Mouse (Mus musculus) MEL (cell line): ENCODE results near the gene Tmem220. TPM values are rescaled to one million over a fixed set of nuclear protein-coding genes. Genes with fewer than 3 reads are reported as not detected.

Experiments
- DNase-seq: peaks from one replicate; pipeline ENCODE4 v3.0.0; 2011; ENCODE audit warnings: low read depth, low spot score
- H3K27ac ChIP-seq: 2 replicates; pipeline ENCODE4 v1.5.1; 2012; ENCODE audit warnings: low read depth, mild to moderate bottlenecking, control low read depth, low read length, moderate library complexity; ENCODE audit not compliant: control insufficient read depth
- H3K27me3 ChIP-seq, 2 experiments: fragments of 150-350 bp in 1 of 2; sonication (generic) in 1 of 2; 2 replicates each; pipeline ENCODE4 v1.6.1; 2012; ENCODE audit warnings: low read length in 2 of 2, mild to moderate bottlenecking in 2 of 2, improper control_type of control experiment in 1 of 2, moderate library complexity in 1 of 2; ENCODE audit not compliant: insufficient read depth in 2 of 2, control insufficient read depth in 1 of 2
- H3K36me3 ChIP-seq, 2 experiments: 2 replicates each; pipeline ENCODE4 v1.6.1; 2012 to 2014; ENCODE audit warnings: low read length in 2 of 2, improper control_type of control experiment in 1 of 2, inconsistent platforms in 1 of 2, mild to moderate bottlenecking in 1 of 2; ENCODE audit not compliant: insufficient read depth in 2 of 2, control insufficient read depth in 1 of 2
- H3K4me1 ChIP-seq, 2 experiments: fragments of 150-350 bp in 1 of 2; sonication (generic) in 1 of 2; 2 replicates each; pipeline ENCODE4 v1.6.1; 2012; ENCODE audit warnings: low read length in 2 of 2, improper control_type of control experiment in 1 of 2, mild to moderate bottlenecking in 1 of 2; ENCODE audit not compliant: insufficient read depth in 2 of 2, control insufficient read depth in 1 of 2
- H3K4me3 ChIP-seq, 2 experiments: fragments of 150-350 bp in 1 of 2; sonication (generic) in 1 of 2; 2 replicates each; pipeline ENCODE4 v1.5.1; 2012; ENCODE audit warnings: low read depth in 2 of 2, low read length in 2 of 2, mild to moderate bottlenecking in 2 of 2, moderate library complexity in 2 of 2, control low read depth in 1 of 2, improper control_type of control experiment in 1 of 2; ENCODE audit not compliant: control insufficient read depth in 1 of 2, insufficient read depth in 1 of 2
- H3K79me2 ChIP-seq: 2 replicates; pipeline ENCODE4 v1.6.1; 2012; ENCODE audit warnings: mild to moderate bottlenecking, low read length, moderate library complexity; ENCODE audit not compliant: control insufficient read depth, poor library complexity, insufficient read depth
- H3K9ac ChIP-seq: 2 replicates; pipeline ENCODE4 v1.6.1; 2012; ENCODE audit warnings: low read depth, mild to moderate bottlenecking, control low read depth, low read length, moderate library complexity; ENCODE audit not compliant: control insufficient read depth, poor library complexity, severe bottlenecking
- H3K9me3 ChIP-seq: fragments of 150-350 bp; sonication (generic); replicated peaks from 2 replicates; pipeline ENCODE4 v1.6.1; 2012; ENCODE audit warnings: mild to moderate bottlenecking, low read length, improper control_type of control experiment, moderate library complexity; ENCODE audit not compliant: insufficient read depth
- CHD2 ChIP-seq: IDR thresholded peaks from 2 replicates; pipeline ENCODE4 v1.6.1; 2011; ENCODE audit warnings: low read length, improper control_type of control experiment
- EP300 ChIP-seq, 2 experiments: IDR thresholded peaks; 2 replicates each; pipeline ENCODE4 v1.6.1; 2011; ENCODE audit warnings: improper control_type of control experiment in 2 of 2, low read length in 2 of 2, low read depth in 1 of 2, mild to moderate bottlenecking in 1 of 2
- MAX ChIP-seq: IDR thresholded peaks from 2 replicates; pipeline ENCODE4 v1.6.1; 2011; ENCODE audit warnings: low read length, improper control_type of control experiment
- MXI1 ChIP-seq: IDR thresholded peaks from 2 replicates; pipeline ENCODE4 v1.6.1; 2011; ENCODE audit warnings: mild to moderate bottlenecking, low read depth, low read length, improper control_type of control experiment
- SMC3 ChIP-seq: IDR thresholded peaks from 2 replicates; pipeline ENCODE4 v1.6.1; 2011; ENCODE audit warnings: low read depth, low read length, improper control_type of control experiment
- UBTF ChIP-seq: IDR thresholded peaks from 2 replicates; pipeline ENCODE4 v1.6.1; 2012; ENCODE audit warnings: low read depth, mild to moderate bottlenecking, inconsistent platforms, low read length, improper control_type of control experiment, moderate library complexity, borderline replicate concordance; ENCODE audit not compliant: insufficient read depth
- ZMIZ1 ChIP-seq: IDR thresholded peaks from 2 replicates; pipeline ENCODE4 v1.6.1; 2012; ENCODE audit warnings: low read depth, mild to moderate bottlenecking, inconsistent platforms, low read length, improper control_type of control experiment, moderate library complexity
- polyA plus RNA-seq, 2 experiments: library from polyadenylated mRNA; stranded (reverse) in 1 of 2; unstranded in 1 of 2; fragments of >175 nt in 1 of 2; fragments of >200 nt in 1 of 2; gene quantifications; 2 replicates each; pipeline versions ENCODE4 v1.2.1 to v1.2.4; 2012; ENCODE audit warnings: low replicate concordance in 2 of 2, low read depth in 1 of 2; ENCODE audit not compliant: insufficient read length in 2 of 2, insufficient read depth in 1 of 2, missing spikeins in 1 of 2
- total RNA-seq: library from RNA; depleted of rRNA; stranded (reverse); fragments of 300-350 nt; gene quantifications from 2 replicates; pipeline ENCODE4 v1.2.3, GENCODE M21; 2012; rRNA removed

Gene Tmem220
- total and polyA plus RNA-seq, 3 experiments = 0.35 to 0.99 TPM; not detected in 1

GRCm38 (mm10) chr11:67083712-67084340, 58.9 kb downstream of the Tmem220 start:
- H3K4me3 ChIP-seq = no peak overlapping the region
- H3K27ac ChIP-seq = no peak overlapping the region
- no peaks in the 10 kb centered on the region for H3K79me2 ChIP-seq
- peaks cover 6 to 10% of the 10 kb centered on the region in 2 experiments; a peak in 3 of 4 replicates for H3K4me1 ChIP-seq
- no peak for DNase-seq
- H3K9me3 ChIP-seq = no peaks in the 10 kb centered on the region
- no peak overlapping the region for H3K9ac ChIP-seq
- TF ChIP-seq SMC3 (no peak), CHD2 (no peak), EP300 (IDR thresholded peaks at IDR 0.05; ENCODE audit: low read depth in 1 of 2, low read length in 2 of 2) (no peak), MXI1 (no peak), MAX (no peak), ZMIZ1 (no peak), UBTF (no peak)
- no peaks in the 10 kb centered on the region for H3K27me3 ChIP-seq
- peaks cover 0 to 2% of the 10 kb centered on the region in 2 experiments; a peak in 1 of 4 replicates for H3K36me3 ChIP-seq

Other genes starting within 250 kb of the Tmem220 start
- gene Pirt, start 113.2 kb upstream of the Tmem220 start, total RNA-seq = not detected in 2 replicates
- not detected for gene Pirt, start 113.2 kb upstream of the Tmem220 start, polyA plus RNA-seq
- gene Tmem238l, start 68.5 kb upstream of the Tmem220 start, total RNA-seq = not detected in 2 replicates
- not detected for gene Tmem238l, start 68.5 kb upstream of the Tmem220 start, polyA plus RNA-seq
- gene Adprm, start 27.4 kb downstream of the Tmem220 start, total RNA-seq = 23.0 and 27.8 TPM in 2 replicates
- 100 to 1,000 TPM in 1 of 2 experiments, 10 to 100 TPM in 1; 19.7 to 531 TPM for gene Adprm, start 27.4 kb downstream of the Tmem220 start, polyA plus RNA-seq
- 29.8 and 32.9 TPM in 2 replicates for gene Sco1, start 27.5 kb downstream of the Tmem220 start, total RNA-seq
- 10 to 100 TPM in 1 of 2 experiments, not detected in 1; 14.1 TPM for gene Sco1, start 27.5 kb downstream of the Tmem220 start, polyA plus RNA-seq
- gene Myh3, start 53.1 kb downstream of the Tmem220 start, total RNA-seq = 0.81 and 1.5 TPM in 2 replicates
- 1 to 10 TPM in 1 of 2 experiments, not detected in 1; 1.7 TPM for gene Myh3, start 53.1 kb downstream of the Tmem220 start, polyA plus RNA-seq
- gene Myh2, start 145.9 kb downstream of the Tmem220 start, total RNA-seq = not detected in 2 replicates
- gene Myh2, start 145.9 kb downstream of the Tmem220 start, polyA plus RNA-seq = not detected
- gene Myh1, start 174.9 kb downstream of the Tmem220 start, total RNA-seq = not detected in 2 replicates
- gene Myh1, start 174.9 kb downstream of the Tmem220 start, polyA plus RNA-seq = not detected
- gene Myh4, start 212.9 kb downstream of the Tmem220 start, total RNA-seq = not detected in 2 replicates
- not detected for gene Myh4, start 212.9 kb downstream of the Tmem220 start, polyA plus RNA-seq